Comparison of ENCODE assay signal across 8 mouse cellular contexts in genomic region chr2:65238964-65239570, GRCm38 (mm10). TPM values are rescaled to one million over a fixed set of nuclear protein-coding genes. Genes with fewer than 3 reads are reported as not detected.
DNase-seq lines count a peak whose midpoint lies in the region; ATAC-seq lines count a peak whose summit lies in the region.

Gene Cobll1 (minus strand): TSS chr2:65239403.

- peak in 1 of 2 experiments; percentile 75 for DNase-seq in heart, adult 18-20 months
- DNase-seq in heart, adult 9 months (ENCODE audit: low spot score in 2 of 2), result no peak
- DNase-seq in MN1 (ENCODE audit: low spot score), result peak; percentile 70
- peak; percentile 68 for DNase-seq in forebrain, embryonic 10.5 days (ENCODE audit: extremely low spot score, low spot score)
- peak; percentile 34 for DNase-seq in spleen, adult 12 weeks (ENCODE audit: low spot score)
- DNase-seq in left cerebral cortex, adult 11 months (ENCODE audit: low spot score), result no peak

- ATAC-seq in hindbrain, embryonic 15.5 days (ENCODE audit: low FRiP score, low read depth), result no peak; the same call in none of the 2 replicates
- peak; percentile 72 for ATAC-seq in lung, embryonic 16.5 days (ENCODE audit: low read depth)

- H3K27me3 ChIP-seq in forebrain, embryonic 10.5 days (ENCODE audit: poor library complexity, severe bottlenecking), result peaks cover 50% of the 10 kb centered on the region
- H3K27me3 ChIP-seq in hindbrain, embryonic 15.5 days, result peaks cover 13% of the 10 kb centered on the region; the same call in 1 of the 2 replicates
- no peaks in the 10 kb centered on the region for H3K27me3 ChIP-seq in lung, embryonic 16.5 days (ENCODE audit: control insufficient read depth, insufficient read depth, low read depth, low read length)

- H3K9me3 ChIP-seq in forebrain, embryonic 10.5 days, result no peaks in the 10 kb centered on the region
- no peaks in the 10 kb centered on the region for H3K9me3 ChIP-seq in hindbrain, embryonic 15.5 days
- no peaks in the 10 kb centered on the region for H3K9me3 ChIP-seq in lung, embryonic 16.5 days (ENCODE audit: control insufficient read depth, low read length)

- H3K9ac ChIP-seq in hindbrain, embryonic 15.5 days, result peak within 1 kb of the TSS; percentile 59
- H3K9ac ChIP-seq in lung, embryonic 16.5 days (ENCODE audit: low read length), result peak within 1 kb of the TSS; percentile 93

- H3K4me3 ChIP-seq in forebrain, embryonic 10.5 days, result peak within 1 kb of the TSS; percentile 82
- peak within 1 kb of the TSS; percentile 86 for H3K4me3 ChIP-seq in hindbrain, embryonic 15.5 days
- peak within 1 kb of the TSS; percentile 86 for H3K4me3 ChIP-seq in lung, embryonic 16.5 days (ENCODE audit: low read length)

- peak within 1 kb of the TSS; percentile 99 for H3K4me2 ChIP-seq in hindbrain, embryonic 15.5 days
- H3K4me2 ChIP-seq in lung, embryonic 16.5 days (ENCODE audit: low read depth, low read length), result peak within 1 kb of the TSS; percentile 90

- no peaks in the 10 kb centered on the region for H3K36me3 ChIP-seq in forebrain, embryonic 10.5 days (replicated peaks)
- no peaks in the 10 kb centered on the region for H3K36me3 ChIP-seq in hindbrain, embryonic 15.5 days
- no peaks in the 10 kb centered on the region for H3K36me3 ChIP-seq in lung, embryonic 16.5 days (ENCODE audit: control insufficient read depth, insufficient read depth, low read length)

- H3K4me1 ChIP-seq in forebrain, embryonic 10.5 days, result peaks cover 41% of the 10 kb centered on the region
- peaks cover 15% of the 10 kb centered on the region for H3K4me1 ChIP-seq in hindbrain, embryonic 15.5 days (replicated peaks)
- peaks cover 13% of the 10 kb centered on the region; the same call in 1 of the 2 replicates for H3K4me1 ChIP-seq in lung, embryonic 16.5 days (replicated peaks; ENCODE audit: control insufficient read depth, insufficient read depth, low read length)

- WGBS in forebrain, embryonic 10.5 days, result under 1% methylated on average over 37 of the region's 37 CpGs
- under 1% methylated on average over 36 of the region's 37 CpGs for WGBS in hindbrain, embryonic 15.5 days
- WGBS in lung, embryonic 16.5 days, result under 1% methylated on average over 37 of the region's 37 CpGs

- H3K27ac ChIP-seq in forebrain, embryonic 10.5 days, result peak within 1 kb of the TSS; percentile 91
- peak within 1 kb of the TSS; percentile 34 for H3K27ac ChIP-seq in hindbrain, embryonic 15.5 days (replicated peaks)
- peak within 1 kb of the TSS; percentile 97 for H3K27ac ChIP-seq in lung, embryonic 16.5 days (ENCODE audit: low read length)

RNA-seq across cellular contexts. Expression of gene Cobll1, which starts in this region (rescaled TPM):
- total RNA-seq in heart, adult 18-20 months (2021), result 10 to 100 TPM; 53.6 to 62.6 TPM
- 3.5 and 3.6 TPM in 2 replicates for polyA plus RNA-seq in forebrain, embryonic 10.5 days (2016; fragmentation: Nextera tagmentation; extraction: Ambion mirVana)
- polyA plus RNA-seq in hindbrain, embryonic 15.5 days (2015; fragmentation: Nextera tagmentation; extraction: Ambion mirVana), result 2.7 and 2.9 TPM in 2 replicates
- polyA plus RNA-seq in lung, embryonic 16.5 days (2015; fragmentation: Nextera tagmentation; extraction: Ambion mirVana), result 10.4 and 11.1 TPM in 2 replicates

Comparison
In these comparisons a context has a peak if more than half of its experiments do, and no peak if none do; other contexts are left out.
1. DNase-seq: peak in MN1 (single experiment), forebrain, embryonic 10.5 days (single experiment) and spleen, adult 12 weeks (single experiment); none in heart, adult 9 months (0 of 2) and left cerebral cortex, adult 11 months (single experiment).
2. H3K27ac ChIP-seq: peak in every context shown above with its lines; median percentile 97 in lung, embryonic 16.5 days; 91 in forebrain, embryonic 10.5 days; 34 in hindbrain, embryonic 15.5 days.
3. Peak in every context shown above with its lines, with median percentiles within 50 percentile points of each other: H3K4me3 ChIP-seq.